Mouse (Mus musculus) E14TG2a.4 (cell line): ENCODE measurements around the gene Gm20388.
A peak's percentile ranks its signal among the peaks of the same experiment; 100 is the strongest.

Experiments
- H3K27me3 ChIP-seq: 2 replicates; pipeline ENCODE4 v1.6.1; 2014; ENCODE audit warnings: low read length, control low read depth; ENCODE audit not compliant: insufficient read depth
- H3K36me3 ChIP-seq: 2 replicates; pipeline ENCODE4 v1.6.1; 2014; ENCODE audit warnings: low read length, control low read depth; ENCODE audit not compliant: insufficient read depth
- H3K4me1 ChIP-seq: replicated peaks from 2 replicates; pipeline ENCODE4 v1.6.1; 2014; ENCODE audit warnings: low read depth, low read length, control low read depth
- H3K4me3 ChIP-seq: replicated peaks from 2 replicates; pipeline ENCODE4 v1.5.1; 2014; ENCODE audit warnings: mild to moderate bottlenecking, low read length
- H3K9me3 ChIP-seq: 2 replicates; pipeline ENCODE4 v1.6.1; 2014; ENCODE audit warnings: low read length, control low read depth
- CTCF ChIP-seq: conservative IDR thresholded peaks from 2 replicates; pipeline ENCODE4 v1.5.1; 2014; ENCODE audit warnings: low read length
- NANOG ChIP-seq: IDR thresholded peaks from 2 replicates; pipeline ENCODE4 v1.6.1; 2014; ENCODE audit warnings: borderline replicate concordance, low read length, mixed read lengths
- POU5F1 ChIP-seq: IDR thresholded peaks from 2 replicates; pipeline ENCODE4 v1.6.1; 2014; ENCODE audit warnings: low read length, borderline replicate concordance

Gene Gm20388

DNA sequence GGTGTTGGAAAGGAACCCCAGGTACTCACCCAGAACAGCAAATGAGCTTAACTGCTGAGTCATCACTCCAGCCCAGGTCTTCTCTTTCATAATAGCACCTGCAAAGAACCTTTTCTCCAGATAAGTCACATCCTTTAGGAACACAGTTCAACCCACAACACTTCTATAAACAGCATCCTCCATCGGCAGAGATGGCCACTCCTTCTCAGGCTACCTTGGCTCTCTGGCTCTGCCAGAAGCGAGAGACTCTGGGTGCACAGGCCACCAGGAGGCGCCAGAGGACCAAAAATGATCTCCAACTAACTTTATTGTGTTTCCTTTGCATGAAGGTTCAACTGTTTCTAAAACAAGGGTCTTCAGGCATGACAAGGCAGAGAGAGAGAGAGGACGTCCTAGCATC is 3879.3 kb downstream of the Gm20388 start:
- TF ChIP-seq NANOG (no peak), POU5F1 (no peak), CTCF (peak; percentile 62)
- H3K27me3 ChIP-seq = peaks cover 4% of the 10 kb centered on the region; the same call in 1 of the 2 replicates
- peaks cover 46% of the 10 kb centered on the region for H3K4me1 ChIP-seq
- no peak overlapping the region for H3K4me3 ChIP-seq
- no peaks in the 10 kb centered on the region for H3K36me3 ChIP-seq
- H3K9me3 ChIP-seq = no peaks in the 10 kb centered on the region

DNA sequence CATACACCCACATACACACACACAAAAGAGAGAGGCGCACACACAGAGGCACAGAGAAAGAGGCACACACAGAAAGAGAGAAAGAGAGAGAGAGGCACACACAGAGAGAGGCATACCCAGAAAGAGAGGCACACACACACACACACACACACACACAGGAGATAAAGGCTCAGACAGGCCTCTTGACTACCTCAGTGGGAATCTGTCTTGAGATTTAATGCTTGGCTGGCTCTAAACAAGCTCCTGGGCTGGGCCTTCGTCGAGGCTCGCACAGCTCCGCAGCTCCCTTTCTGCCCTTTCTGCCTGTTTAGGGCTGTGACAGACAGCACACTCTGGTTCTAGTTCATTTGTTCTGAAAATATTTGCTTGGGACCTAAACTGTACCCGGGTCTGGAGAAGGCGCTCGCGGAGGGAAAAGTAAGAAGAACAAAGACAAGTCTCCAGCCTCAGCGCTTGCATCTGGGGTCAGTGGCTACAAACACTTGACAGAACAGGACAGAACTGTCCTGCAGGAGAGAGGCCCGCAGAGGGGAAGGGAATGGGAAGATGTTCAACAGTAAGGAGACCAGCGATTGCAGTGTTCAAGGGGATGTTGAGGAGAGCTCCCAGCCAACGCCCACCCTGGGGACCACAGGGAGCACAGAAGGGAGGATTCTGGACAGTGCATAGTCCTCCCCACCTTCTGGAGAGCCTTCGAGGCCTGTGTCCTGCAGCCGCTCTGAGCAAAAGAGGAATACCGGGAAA is 3880.6 kb downstream of the Gm20388 start:
- peaks cover 38% of the 10 kb centered on the region for H3K4me1 ChIP-seq
- H3K36me3 ChIP-seq = no peaks in the 10 kb centered on the region
- no peaks in the 10 kb centered on the region for H3K9me3 ChIP-seq
- peaks cover 4% of the 10 kb centered on the region; the same call in 1 of the 2 replicates for H3K27me3 ChIP-seq
- no peak for TF ChIP-seq NANOG
- TF ChIP-seq POU5F1 = no peak
- TF ChIP-seq CTCF = no peak
- no peak overlapping the region for H3K4me3 ChIP-seq

DNA sequence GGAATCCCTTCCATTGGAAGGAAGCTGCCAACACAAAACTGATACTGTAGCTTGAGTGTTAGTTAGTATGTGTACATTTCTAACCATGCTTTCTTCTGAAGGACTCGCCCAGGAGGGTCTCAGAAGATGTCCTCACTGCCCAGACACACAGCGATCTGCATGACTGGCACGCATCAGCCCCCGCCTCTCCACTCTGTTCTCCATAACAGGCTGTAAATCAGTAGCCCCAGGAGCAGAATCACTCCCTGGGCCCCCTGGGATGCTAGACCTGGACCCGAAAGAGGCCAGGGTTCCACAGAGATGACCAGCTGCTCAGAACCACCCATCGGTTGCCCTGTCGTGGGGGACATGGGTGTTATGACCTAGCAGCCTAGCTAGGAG is 3881.2 kb downstream of the Gm20388 start:
- TF ChIP-seq POU5F1 (no peak), NANOG (no peak), CTCF (no peak)
- no peaks in the 10 kb centered on the region for H3K9me3 ChIP-seq
- H3K4me1 ChIP-seq = peaks cover 34% of the 10 kb centered on the region
- H3K4me3 ChIP-seq = no peak overlapping the region
- H3K27me3 ChIP-seq = peaks cover 4% of the 10 kb centered on the region; the same call in 1 of the 2 replicates
- no peaks in the 10 kb centered on the region for H3K36me3 ChIP-seq

DNA sequence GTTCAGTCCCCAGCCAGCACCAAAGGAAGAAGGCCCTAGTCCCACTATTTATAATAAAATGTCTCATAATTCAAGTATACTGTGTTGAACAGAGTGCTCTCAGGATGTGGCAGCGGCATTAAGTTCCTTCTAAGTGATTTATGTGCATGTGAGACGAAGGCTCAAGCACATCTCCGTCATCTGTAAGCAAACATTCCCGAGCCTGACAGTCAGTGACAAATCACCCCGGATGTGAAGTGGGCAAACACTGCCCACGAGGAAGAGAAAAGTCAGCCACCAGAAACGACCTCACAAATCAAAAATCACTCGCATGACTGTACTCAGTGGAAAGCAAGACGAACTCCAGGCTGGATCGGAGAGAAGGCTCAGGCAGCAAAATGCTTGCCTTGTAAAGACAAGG is 3883.3 kb downstream of the Gm20388 start:
- Histone ChIP-seq H3K4me3 (no peak overlapping the region), H3K36me3 (no peaks in the 10 kb centered on the region), H3K4me1 (peaks cover 26% of the 10 kb centered on the region), H3K9me3 (no peaks in the 10 kb centered on the region), H3K27me3 (no peaks in the 10 kb centered on the region)
- TF ChIP-seq CTCF (no peak), POU5F1 (no peak), NANOG (no peak)

DNA sequence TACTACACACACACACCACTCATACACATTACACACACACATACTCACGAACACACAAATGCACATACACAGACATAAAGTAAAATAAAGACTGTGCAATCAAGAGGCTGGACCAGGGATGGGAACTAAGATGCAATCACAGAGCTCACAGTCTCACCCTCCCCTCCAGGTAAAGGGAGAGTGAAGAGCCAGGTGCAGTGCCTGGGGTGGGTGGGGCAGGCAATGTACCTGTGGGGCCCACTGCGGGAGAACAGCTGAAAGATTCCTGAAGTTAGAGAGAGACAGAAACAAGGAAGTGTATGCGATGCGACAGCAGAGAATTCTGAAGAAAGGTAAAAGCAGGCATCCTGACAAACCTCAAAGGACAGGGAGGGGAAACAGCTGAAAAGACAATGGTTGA is 3884.1 kb downstream of the Gm20388 start:
- no peak for TF ChIP-seq NANOG
- no peak for TF ChIP-seq CTCF
- TF ChIP-seq POU5F1 = no peak
- Histone ChIP-seq H3K36me3 (no peaks in the 10 kb centered on the region), H3K27me3 (no peaks in the 10 kb centered on the region), H3K4me1 (peaks cover 26% of the 10 kb centered on the region), H3K4me3 (no peak overlapping the region), H3K9me3 (no peaks in the 10 kb centered on the region)

DNA sequence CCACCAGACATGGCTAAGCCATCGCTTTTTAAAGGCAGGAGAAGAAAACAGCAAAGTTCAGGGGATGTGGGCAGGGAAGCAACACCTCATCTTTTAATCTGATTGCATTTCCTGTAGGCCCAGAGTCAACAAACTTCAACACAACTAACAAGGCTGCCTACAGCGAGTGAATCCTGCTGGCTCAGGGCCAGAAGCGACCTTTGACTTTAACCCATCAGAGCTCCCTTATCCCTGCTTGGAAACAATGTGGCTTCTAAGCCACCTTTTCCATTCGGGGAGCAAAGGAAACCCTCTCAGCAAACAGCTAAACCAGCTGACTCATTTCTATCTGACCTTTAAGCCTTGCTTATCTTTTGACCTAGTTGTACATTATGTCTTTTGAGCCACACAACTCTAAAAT is 3886.1 kb downstream of the Gm20388 start:
- no peaks in the 10 kb centered on the region for H3K36me3 ChIP-seq
- H3K4me1 ChIP-seq = peaks cover 11% of the 10 kb centered on the region
- H3K9me3 ChIP-seq = 0 out of 2 replicates have a peak, but pooled peaks cover 3% of the 10 kb centered on the region
- no peak overlapping the region for H3K4me3 ChIP-seq
- TF ChIP-seq NANOG (no peak), CTCF (no peak), POU5F1 (no peak)
- no peaks in the 10 kb centered on the region for H3K27me3 ChIP-seq

DNA sequence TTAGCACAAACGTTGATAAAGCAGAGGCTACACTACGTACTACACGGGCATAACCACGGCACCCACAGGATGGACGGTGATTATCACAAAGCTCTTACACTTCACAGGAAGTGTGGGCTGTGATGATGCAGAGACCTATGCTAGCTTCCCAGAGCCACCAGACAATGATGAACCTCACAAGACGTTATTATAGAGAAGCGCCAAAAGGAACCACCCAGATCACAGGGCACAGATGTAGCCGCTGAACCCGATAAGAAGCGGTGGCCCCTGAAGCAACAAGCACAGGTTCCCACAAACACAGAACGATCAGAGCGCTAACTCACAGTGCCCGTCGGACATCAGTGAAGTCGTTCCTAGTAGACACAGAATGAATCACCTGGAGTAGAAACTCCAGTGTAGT is 3887.3 kb downstream of the Gm20388 start:
- H3K27me3 ChIP-seq = no peaks in the 10 kb centered on the region
- TF ChIP-seq CTCF = no peak
- no peak for TF ChIP-seq POU5F1
- no peak for TF ChIP-seq NANOG
- peaks cover 9% of the 10 kb centered on the region for H3K4me1 ChIP-seq

DNA sequence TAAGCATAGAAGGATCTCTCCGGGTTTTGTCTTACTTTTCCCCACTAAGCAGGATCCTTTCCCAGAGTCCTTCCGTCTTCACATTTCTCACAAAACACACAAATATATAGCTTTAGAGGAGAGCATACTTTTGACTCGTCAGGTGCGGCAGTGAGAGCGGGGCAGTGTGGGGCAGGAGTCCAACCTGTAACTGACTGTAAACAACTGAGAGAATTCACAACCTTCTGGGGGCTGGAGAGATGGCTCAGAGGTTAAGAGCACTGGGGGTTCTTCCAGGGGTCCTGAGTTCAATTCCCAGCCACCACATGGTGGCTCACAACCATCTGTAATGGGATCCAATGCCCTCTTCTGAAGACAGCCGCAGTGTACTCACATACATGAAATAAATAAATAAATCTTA is 3888.8 kb downstream of the Gm20388 start:
- peaks cover 6% of the 10 kb centered on the region; the same call in 1 of the 2 replicates for H3K4me1 ChIP-seq
- 0 out of 2 replicates have a peak, but pooled peaks cover 3% of the 10 kb centered on the region for H3K9me3 ChIP-seq
- TF ChIP-seq POU5F1 (no peak), NANOG (no peak)
- H3K27me3 ChIP-seq = no peaks in the 10 kb centered on the region
- H3K36me3 ChIP-seq = no peaks in the 10 kb centered on the region
- no peak overlapping the region for H3K4me3 ChIP-seq

More for the DNA sequence above, 3887.3 kb downstream of the Gm20388 start:
- H3K36me3 ChIP-seq = no peaks in the 10 kb centered on the region
- 0 out of 2 replicates have a peak, but pooled peaks cover 3% of the 10 kb centered on the region for H3K9me3 ChIP-seq
- H3K4me3 ChIP-seq = no peak overlapping the region

DNA sequence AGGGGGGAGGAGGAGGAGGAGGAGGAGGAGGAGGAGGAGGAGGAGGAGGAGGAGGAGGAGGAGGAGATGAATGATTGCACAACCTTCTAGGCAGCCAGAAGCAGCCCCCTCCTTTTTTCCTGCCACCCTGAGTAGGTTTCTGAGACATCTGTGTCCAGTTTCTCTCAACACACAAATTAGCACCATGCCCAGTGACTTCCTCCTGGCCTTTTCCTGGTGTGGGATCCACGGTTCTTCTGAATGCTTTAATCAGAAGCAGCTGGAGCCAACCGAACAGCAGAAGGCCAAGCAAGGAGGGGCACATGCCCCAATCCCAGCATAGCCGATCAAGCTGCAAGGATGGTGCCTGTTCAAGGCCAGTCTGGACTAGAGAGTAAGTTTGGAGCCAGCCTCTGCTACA is 3889.2 kb downstream of the Gm20388 start:
- Histone ChIP-seq H3K4me3 (no peak overlapping the region), H3K36me3 (no peaks in the 10 kb centered on the region), H3K9me3 (0 out of 2 replicates have a peak, but pooled peaks cover 3% of the 10 kb centered on the region), H3K27me3 (no peaks in the 10 kb centered on the region), H3K4me1 (peaks cover 7% of the 10 kb centered on the region)
- no peak for TF ChIP-seq CTCF
- no peak for TF ChIP-seq NANOG
- no peak for TF ChIP-seq POU5F1
